Mouse (Mus musculus): ENCODE data around the gene Msl1.

GRCm38 (mm10) chr11:98837917-98838316, 42.6 kb downstream of the Msl1 start:
- TF ChIP-seq CTCF (IDR thresholded peaks at IDR 0.05; ENCODE audit: borderline replicate concordance, insufficient read depth, low read length) (no peak), POLR2A (IDR thresholded peaks at IDR 0.05; ENCODE audit: low read depth, low read length) (no peak)
